Mouse (Mus musculus): ENCODE data around the gene Tmem251. TPM values are rescaled to one million over a fixed set of nuclear protein-coding genes. Genes with fewer than 3 reads are reported as not detected.

Tmem251 gene
- polyA plus RNA-seq, 1 experiment from 2014 or later = 10.8 TPM

DNA sequence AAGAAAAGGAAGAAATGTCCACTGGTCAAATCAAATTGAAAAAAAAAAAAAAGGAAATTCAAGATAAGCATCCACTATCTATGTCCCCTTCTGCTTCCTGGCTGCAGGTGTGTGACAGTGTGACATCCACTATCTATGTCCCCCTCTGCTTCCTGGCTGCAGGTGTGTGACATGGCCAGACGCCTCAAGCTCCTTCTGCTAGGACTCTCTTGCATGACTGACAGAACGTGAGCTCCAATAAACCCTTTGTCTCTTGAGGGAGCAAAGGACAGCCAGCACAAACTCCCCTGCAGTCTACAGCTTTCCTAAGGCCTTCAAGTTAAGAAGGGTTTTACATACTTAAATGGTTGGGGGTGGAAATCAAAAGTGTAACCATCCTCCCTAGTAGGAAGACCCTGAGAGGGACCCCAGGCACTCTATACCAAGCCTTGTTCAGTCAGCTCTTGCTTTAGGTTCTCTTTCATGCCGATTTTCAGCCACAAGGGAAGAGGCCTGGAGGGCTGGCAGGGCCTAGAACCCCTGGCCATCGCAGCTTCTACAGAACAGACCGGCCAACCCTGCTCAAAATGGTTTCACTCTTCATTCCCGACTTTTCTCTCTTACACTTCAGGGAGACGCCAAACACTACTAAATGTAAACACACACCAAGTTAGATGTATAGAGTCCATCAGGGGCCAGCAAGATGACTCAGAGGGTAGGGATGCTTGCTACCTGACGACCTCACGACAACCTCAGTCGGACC lies 28.7 kb upstream of the Tmem251 start:
- 80% methylated on average over 10 of the region's 10 CpGs for WGBS
- no peaks in the 10 kb centered on the region for H3K27me3 ChIP-seq
- ATAC-seq (ENCODE audit: low FRiP score) = no peak
- H3K4me1 ChIP-seq = peaks cover under 1% of the 10 kb centered on the region; the same call in 1 of the 2 replicates
- H3K27ac ChIP-seq = no peak overlapping the region
- H3K9ac ChIP-seq = no peak overlapping the region
- H3K4me3 ChIP-seq = no peak overlapping the region
- H3K4me2 ChIP-seq (replicated peaks) = no peak overlapping the region
- no peaks in the 10 kb centered on the region for H3K36me3 ChIP-seq
- H3K9me3 ChIP-seq (replicated peaks) = no peaks in the 10 kb centered on the region

DNA sequence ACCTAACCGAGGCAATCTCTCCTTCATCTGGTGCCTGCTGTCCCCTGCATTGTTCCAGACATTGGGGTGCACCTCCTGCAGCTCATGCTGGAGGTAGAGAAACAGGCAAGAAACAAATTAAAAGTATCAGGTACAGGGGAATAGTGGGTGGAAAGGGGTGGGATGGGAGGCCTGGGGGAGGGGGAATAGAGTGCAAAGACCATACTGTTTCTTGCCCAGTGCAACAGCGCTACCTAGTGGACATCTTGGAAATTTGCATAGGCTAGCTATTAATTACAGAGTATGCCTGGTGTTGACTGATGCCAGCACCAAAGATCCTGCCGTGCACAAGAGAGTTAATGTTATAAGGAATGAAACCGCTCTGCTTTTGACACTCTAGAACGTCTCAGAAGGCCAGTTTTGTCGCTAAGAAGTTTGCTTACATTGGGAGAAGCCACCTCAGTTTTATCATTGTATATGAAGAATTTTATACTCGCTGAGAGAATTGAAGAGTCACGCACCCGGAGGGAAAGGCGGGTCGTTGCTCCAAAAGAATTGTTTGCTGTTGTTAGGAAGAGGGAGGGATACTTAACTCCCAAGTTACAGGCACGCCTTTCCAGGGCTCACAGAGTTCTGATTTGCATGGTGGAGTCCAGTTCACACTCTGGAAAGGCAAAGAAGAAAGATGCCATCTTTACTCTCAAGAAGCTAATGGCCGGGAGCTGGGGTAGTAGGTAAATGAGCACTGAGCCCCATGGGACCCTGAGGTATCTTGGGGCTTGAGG lies 23.8 kb upstream of the Tmem251 start:
- Histone ChIP-seq H3K9me3 (replicated peaks) (no peaks in the 10 kb centered on the region), H3K9ac (no peak overlapping the region), H3K36me3 (no peaks in the 10 kb centered on the region), H3K27ac (no peak overlapping the region), H3K4me2 (replicated peaks) (peak overlapping the region; percentile 5; the same call in 1 of the 2 replicates), H3K4me1 (peaks cover 8% of the 10 kb centered on the region), H3K27me3 (no peaks in the 10 kb centered on the region), H3K4me3 (no peak overlapping the region)
- whole genome bisulfite sequencing = 30% methylated on average over 13 of the region's 13 CpGs
- ATAC-seq (ENCODE audit: low FRiP score) = peak; percentile 64

GRCm38 (mm10) chr12:102722451-102722850 lies 21.1 kb upstream of the Tmem251 start:
- WGBS = 50% methylated on average over 11 of the region's 11 CpGs
- no peak overlapping the region for H3K27ac ChIP-seq
- ATAC-seq (ENCODE audit: low FRiP score) = peak; percentile 21; the same call in 1 of the 2 replicates
- H3K4me2 ChIP-seq (replicated peaks) = no peak overlapping the region
- no peak overlapping the region for H3K4me3 ChIP-seq
- H3K36me3 ChIP-seq = no peaks in the 10 kb centered on the region
- H3K9me3 ChIP-seq (replicated peaks) = no peaks in the 10 kb centered on the region
- H3K27me3 ChIP-seq = no peaks in the 10 kb centered on the region
- 0 out of 2 replicates have a peak overlapping the region, but pooled peaks have one; percentile 24 for H3K9ac ChIP-seq
- H3K4me1 ChIP-seq = peaks cover 8% of the 10 kb centered on the region

DNA sequence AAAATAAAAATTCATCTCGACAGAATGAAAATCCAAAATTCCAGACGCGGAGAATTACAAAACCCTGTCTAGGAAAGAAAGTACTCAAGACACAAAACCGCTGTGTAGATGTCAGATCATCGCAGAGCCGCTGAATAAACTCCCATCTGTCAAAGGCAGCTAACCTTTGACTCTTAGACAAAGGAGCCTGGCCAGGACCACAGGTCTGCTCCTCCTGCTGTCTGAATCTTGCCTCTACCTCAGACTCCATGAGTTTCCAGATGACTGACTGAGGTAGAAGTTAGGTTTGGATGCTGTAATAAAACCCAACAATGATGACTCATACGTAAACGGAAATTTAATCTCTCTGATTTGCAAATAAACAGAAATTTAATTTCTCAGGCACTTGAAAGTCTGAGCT lies 20.6 kb upstream of the Tmem251 start:
- Histone ChIP-seq H3K27ac (no peak overlapping the region), H3K4me3 (no peak overlapping the region), H3K36me3 (no peaks in the 10 kb centered on the region), H3K27me3 (no peaks in the 10 kb centered on the region), H3K4me1 (peaks cover 8% of the 10 kb centered on the region), H3K9ac (no peak overlapping the region), H3K4me2 (replicated peaks) (no peak overlapping the region), H3K9me3 (replicated peaks) (no peaks in the 10 kb centered on the region)
- 55% methylated on average over 8 of the region's 8 CpGs for WGBS
- ATAC-seq (ENCODE audit: low FRiP score) = no peak

- Histone ChIP-seq H3K4me2 (replicated peaks) (no peak overlapping the region), H3K9ac (no peak overlapping the region), H3K36me3 (no peaks in the 10 kb centered on the region), H3K9me3 (replicated peaks) (no peaks in the 10 kb centered on the region), H3K4me1 (peaks cover 8% of the 10 kb centered on the region), H3K27ac (no peak overlapping the region), H3K4me3 (no peak overlapping the region), H3K27me3 (no peaks in the 10 kb centered on the region)
- WGBS = 77% methylated on average over 6 of the region's 6 CpGs
- ATAC-seq (ENCODE audit: low FRiP score) = no peak
Observed at GRCm38 (mm10) chr12:102723861-102724260, 19.7 kb upstream of the Tmem251 start.

GRCm38 (mm10) chr12:102725146-102725545 lies 18.4 kb upstream of the Tmem251 start:
- no peak for ATAC-seq (ENCODE audit: low FRiP score)
- Histone ChIP-seq H3K27me3 (no peaks in the 10 kb centered on the region), H3K4me3 (no peak overlapping the region), H3K4me1 (peaks cover 9% of the 10 kb centered on the region), H3K9me3 (replicated peaks) (no peaks in the 10 kb centered on the region), H3K27ac (no peak overlapping the region), H3K9ac (no peak overlapping the region), H3K4me2 (replicated peaks) (no peak overlapping the region), H3K36me3 (no peaks in the 10 kb centered on the region)
- 87% methylated on average over 6 of the region's 6 CpGs for WGBS

DNA sequence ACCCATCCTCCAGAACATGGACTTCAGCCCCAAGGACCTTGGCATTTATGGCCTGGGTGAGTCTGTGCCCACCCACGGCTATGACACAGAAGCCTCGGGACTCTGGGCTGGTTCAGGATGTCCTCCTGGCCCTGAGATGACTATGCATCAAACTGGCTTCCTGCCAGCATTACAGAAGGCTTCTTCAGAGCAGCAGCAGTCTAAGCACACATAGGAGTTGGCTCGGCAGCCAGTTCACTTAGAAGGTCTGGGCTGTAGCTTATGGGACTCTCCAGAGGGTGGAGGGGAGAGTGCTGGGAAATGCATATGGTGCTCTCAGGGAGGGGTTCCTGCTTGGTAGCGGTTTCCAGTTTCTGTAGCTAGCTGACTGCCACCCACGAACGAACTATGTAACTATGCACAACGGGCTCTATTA lies 17.8 kb upstream of the Tmem251 start:
- no peaks in the 10 kb centered on the region for H3K27me3 ChIP-seq
- H3K4me2 ChIP-seq (replicated peaks) = no peak overlapping the region
- H3K36me3 ChIP-seq = no peaks in the 10 kb centered on the region
- H3K27ac ChIP-seq = no peak overlapping the region
- no peaks in the 10 kb centered on the region for H3K9me3 ChIP-seq (replicated peaks)
- no peak overlapping the region for H3K4me3 ChIP-seq
- ATAC-seq (ENCODE audit: low FRiP score) = no peak
- peaks cover 13% of the 10 kb centered on the region for H3K4me1 ChIP-seq
- WGBS = 74% methylated on average over 7 of the region's 7 CpGs
- H3K9ac ChIP-seq = no peak overlapping the region

DNA sequence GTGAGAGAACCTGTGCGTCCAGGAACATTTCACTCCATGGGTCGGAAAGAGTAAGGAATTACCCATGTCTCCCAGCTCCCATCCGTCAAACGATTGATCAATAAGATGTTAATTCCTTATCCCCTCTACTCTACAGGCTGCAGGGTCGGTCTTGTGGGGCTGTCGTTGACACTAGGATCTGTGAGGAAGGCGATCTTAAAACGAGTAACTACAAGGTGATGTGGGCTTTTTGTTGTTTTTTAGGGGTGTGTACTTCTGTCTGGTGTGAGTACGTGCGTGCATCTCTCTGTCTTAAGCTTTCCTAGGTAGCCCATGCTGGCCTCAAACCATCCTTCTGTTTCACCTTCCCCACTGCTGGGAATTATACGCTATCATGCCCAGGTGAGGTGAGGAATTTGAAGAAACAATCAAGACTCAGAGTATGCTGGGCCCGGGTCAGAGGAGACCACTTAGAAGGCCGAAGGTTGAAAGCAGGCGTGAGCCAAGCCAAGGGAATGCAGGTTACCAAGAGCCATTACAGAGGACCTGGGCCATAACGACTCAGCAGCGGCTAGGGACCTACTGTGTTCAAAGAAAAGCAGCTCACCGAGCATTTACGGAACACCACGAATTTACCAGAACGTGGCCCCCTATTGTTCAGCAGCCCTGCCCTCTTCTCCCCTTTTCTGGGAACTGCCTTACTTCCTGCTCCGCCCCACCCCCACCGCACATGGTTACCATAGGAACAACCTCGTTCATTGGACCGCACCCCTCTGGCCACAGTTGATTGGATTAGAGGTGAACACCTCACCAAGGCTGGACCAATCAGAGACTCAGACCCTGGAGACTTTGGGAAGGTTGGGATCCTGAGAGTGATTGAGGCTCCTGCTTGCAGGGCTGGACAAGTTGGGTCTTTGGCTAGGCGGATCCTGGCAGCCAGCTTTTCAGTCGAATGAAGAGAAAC lies 13.4 kb upstream of the Tmem251 start:
- WGBS = 30% methylated on average over 26 of the region's 26 CpGs
- H3K9ac ChIP-seq = peak overlapping the region; percentile 5; the same call in 1 of the 2 replicates
- peak overlapping the region; percentile 95 for H3K27ac ChIP-seq

GRCm38 (mm10) chr12:102730798-102731619 lies 12.6 kb upstream of the Tmem251 start:
- Histone ChIP-seq H3K9me3 (replicated peaks) (no peaks in the 10 kb centered on the region), H3K4me3 (0 out of 2 replicates have a peak overlapping the region, but pooled peaks have one; percentile 3), H3K36me3 (no peaks in the 10 kb centered on the region), H3K27ac (peak overlapping the region; percentile 95), H3K9ac (peak overlapping the region; percentile 5; the same call in 1 of the 2 replicates), H3K4me1 (peaks cover 19% of the 10 kb centered on the region), H3K27me3 (no peaks in the 10 kb centered on the region), H3K4me2 (replicated peaks) (peak overlapping the region; percentile 48)
- ATAC-seq (ENCODE audit: low FRiP score) = peak; percentile 70
- WGBS = 27% methylated on average over 16 of the region's 16 CpGs

More for the DNA sequence above, 13.4 kb upstream of the Tmem251 start:
- peak; percentile 98 for ATAC-seq (ENCODE audit: low FRiP score)
- H3K27me3 ChIP-seq = no peaks in the 10 kb centered on the region
- H3K36me3 ChIP-seq = no peaks in the 10 kb centered on the region
- peaks cover 19% of the 10 kb centered on the region for H3K4me1 ChIP-seq
- peak overlapping the region; percentile 13 for H3K4me3 ChIP-seq
- H3K4me2 ChIP-seq (replicated peaks) = peak overlapping the region; percentile 48
- no peaks in the 10 kb centered on the region for H3K9me3 ChIP-seq (replicated peaks)

DNA sequence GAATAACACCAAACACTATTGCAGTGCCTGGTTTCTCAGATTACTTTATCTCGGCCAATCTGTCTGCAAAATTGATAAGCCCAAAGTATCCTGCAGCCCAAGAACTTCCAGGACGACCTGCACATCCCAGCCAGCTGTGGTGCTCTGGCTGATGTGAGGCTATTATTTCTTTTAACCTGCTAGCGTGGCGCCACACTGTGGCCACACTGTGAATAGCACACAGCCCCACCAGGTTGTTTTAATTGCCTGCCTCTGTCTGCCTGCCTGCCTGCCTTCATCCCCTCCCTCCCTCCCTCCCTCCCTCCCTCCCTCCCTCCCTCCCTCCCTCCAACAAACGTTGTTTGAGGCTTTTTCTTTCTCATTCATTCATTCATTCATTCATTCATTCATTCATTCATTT lies 10.2 kb upstream of the Tmem251 start:
- Histone ChIP-seq H3K4me3 (no peak overlapping the region), H3K9ac (no peak overlapping the region), H3K27ac (no peak overlapping the region), H3K9me3 (replicated peaks) (no peaks in the 10 kb centered on the region), H3K27me3 (no peaks in the 10 kb centered on the region), H3K4me2 (replicated peaks) (no peak overlapping the region), H3K36me3 (no peaks in the 10 kb centered on the region), H3K4me1 (peaks cover 19% of the 10 kb centered on the region)
- no peak for ATAC-seq (ENCODE audit: low FRiP score)
- 17% methylated on average over 4 of the region's 5 CpGs for WGBS

DNA sequence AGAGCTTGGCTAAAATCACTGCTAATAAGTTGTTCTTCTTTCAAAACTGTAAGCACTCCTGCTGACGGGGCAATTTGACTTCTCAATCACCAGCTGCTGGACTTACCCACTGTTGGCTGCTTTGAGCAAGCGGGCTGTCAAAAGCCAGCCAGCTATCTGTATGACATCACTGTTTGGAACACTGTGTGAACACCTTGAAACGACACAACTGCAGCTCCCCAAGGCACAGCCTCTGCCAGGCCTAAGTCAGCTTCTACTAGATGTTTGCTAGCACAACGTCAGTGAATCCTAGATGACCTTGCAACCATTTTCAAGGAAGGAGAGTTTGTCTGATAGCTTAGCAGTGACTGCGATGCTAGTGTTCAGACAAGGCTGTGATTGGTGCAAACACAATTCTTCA lies 4.5 kb upstream of the Tmem251 start:
- no peak overlapping the region for H3K4me3 ChIP-seq
- H3K4me2 ChIP-seq (replicated peaks) = no peak overlapping the region
- ATAC-seq (ENCODE audit: low FRiP score) = no peak
- no peak overlapping the region for H3K9ac ChIP-seq
- H3K4me1 ChIP-seq = peaks cover 11% of the 10 kb centered on the region
- no peaks in the 10 kb centered on the region for H3K27me3 ChIP-seq
- H3K9me3 ChIP-seq (replicated peaks) = no peaks in the 10 kb centered on the region
- H3K36me3 ChIP-seq = no peaks in the 10 kb centered on the region
- no peak overlapping the region for H3K27ac ChIP-seq
- 82% methylated on average over 5 of the region's 5 CpGs for WGBS
